Mouse (Mus musculus): ENCODE data around the gene Phlpp2.
A peak's percentile ranks its signal among the peaks of the same experiment; 100 is the strongest.
"Not testable (repeated sequence)": the region's sequence is repeated elsewhere in the genome, so short reads cannot be mapped to it uniquely, and the experiment has no call there.

The Phlpp2 gene

DNA sequence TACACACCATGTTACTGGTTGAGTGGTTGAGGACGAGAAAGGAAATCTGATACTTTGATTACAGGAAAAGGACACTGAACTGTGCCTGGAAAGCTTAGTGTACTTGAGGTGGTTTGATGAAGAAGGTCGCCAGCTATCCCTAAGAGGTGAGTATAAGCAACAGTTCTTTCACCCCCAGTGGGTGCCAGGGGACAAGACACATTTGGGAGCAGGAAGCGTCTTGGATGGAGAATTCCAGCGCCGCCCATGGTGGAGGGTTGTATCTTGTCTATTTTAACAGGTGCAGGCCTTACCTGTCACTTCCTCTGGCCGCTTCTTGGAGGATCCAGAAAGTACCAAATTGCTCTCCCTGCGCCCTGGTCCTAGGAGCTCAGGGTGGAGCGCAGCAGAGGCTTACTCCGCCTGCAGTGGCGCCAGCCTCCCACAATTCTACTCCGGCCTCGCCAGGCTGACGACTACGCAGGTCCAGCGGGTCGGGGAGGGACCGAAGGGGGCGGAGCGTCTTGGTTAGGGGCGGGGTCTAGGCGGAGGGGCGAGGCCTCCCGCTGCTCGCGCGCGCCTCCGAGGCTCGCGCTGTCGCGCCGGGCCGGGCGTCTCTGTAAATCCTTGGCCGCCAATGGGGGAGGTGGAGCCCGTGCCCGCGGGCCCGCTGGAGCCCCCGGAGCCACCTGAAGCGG lies at the start of gene Phlpp2:
Gene Phlpp2, plus strand, starts transcription at position 540 of the 677 bp plus-strand sequence.
- peak; percentile 98 for DNase-seq (ENCODE audit: low read depth)

DNA sequence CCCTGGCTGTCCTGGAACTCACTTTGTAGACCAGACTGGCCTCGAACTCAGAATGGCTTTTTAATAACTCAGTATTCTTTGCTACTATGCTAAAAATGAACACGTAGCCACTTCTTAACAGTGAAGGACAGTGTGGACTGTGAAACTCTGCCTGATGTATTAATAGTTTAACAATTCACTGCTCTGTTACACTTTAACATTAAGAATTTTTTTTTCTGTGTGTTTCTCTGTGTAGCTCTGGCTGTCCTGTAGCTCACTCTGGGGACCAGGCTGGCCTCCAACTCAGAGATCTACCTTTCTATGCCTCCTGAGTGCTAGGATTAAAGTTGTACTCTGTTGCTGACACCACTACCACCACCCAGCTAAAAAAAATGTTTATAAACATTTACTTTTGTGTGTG lies 44.8 kb upstream of the Phlpp2 start:
- DNase-seq (ENCODE audit: low read depth): no peak

DNA sequence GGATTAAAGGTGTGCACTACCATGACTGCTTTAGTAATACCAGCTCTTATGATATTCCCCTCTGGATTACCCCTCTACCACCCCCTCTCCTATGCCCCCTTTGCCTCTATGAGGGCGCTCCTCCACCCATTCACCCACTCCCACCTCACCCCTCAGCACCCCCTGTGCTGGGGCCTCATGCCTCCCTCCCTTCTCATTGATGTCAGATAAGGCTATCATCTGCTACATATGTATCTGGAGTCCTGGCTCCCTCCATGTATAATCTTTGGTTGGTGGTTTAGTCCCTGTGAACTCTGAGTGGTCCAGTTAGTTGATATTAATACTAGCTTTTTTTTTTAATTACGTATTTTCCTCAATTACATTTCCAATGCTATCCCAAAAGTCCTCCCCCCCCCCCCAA lies 28.5 kb upstream of the Phlpp2 start:
- DNase-seq (ENCODE audit: low read depth): no peak

GRCm38 (mm10) chr8:109842468-109842867 lies 25.9 kb upstream of the Phlpp2 start:
- DNase-seq (ENCODE audit: low read depth): no peak

DNA sequence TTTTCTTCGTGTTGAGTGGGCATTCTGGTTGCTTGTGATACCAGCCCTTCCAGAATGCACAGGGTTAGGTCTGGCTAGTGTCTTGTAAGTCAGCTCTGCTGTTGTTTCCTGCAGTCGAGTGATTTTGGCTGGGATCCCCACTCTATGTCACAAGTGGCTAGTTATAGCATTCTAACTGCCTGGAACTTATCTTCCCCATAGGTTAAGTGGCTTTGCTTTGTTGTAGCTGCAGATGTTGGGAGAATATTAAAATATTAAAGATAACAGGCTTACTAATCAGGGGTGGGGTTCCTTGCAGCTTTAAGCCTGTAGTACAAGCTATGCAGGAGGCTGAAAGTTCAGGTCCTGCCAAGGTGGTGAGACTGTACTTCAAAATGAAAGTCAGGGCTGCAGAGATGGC lies 20.5 kb upstream of the Phlpp2 start:
- DNase-seq (ENCODE audit: low read depth): peak; percentile 26

DNA sequence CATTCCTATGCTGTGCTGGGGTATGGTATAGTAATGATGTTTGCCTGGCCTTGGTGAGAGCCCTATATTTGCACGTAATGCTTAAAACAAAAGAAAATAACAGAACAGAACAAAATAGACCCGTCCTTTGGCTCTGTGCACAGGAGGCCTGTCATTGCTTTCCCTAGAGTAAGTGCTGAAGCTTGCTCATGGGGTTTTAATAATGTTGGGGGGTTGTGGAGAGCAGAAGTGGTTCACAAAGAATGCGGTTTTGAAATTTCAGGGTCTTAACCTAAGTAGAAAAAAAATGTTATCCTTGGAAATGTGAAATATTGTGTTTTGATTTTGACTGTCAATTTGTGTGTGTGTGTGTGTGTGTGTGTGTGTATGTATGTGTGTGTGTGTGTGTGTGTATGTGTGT lies 19.4 kb upstream of the Phlpp2 start:
- DNase-seq (ENCODE audit: low read depth): peak; percentile 64

- DNase-seq (ENCODE audit: low read depth): peak; percentile 84
Measured at GRCm38 (mm10) chr8:109853423-109853822, 14.9 kb upstream of the Phlpp2 start.

- DNase-seq (ENCODE audit: low read depth): no peak
Measured at GRCm38 (mm10) chr8:109854522-109854921, 13.8 kb upstream of the Phlpp2 start.

- no peak for DNase-seq (ENCODE audit: low read depth)
Measured at GRCm38 (mm10) chr8:109855451-109855850, 12.9 kb upstream of the Phlpp2 start.

DNA sequence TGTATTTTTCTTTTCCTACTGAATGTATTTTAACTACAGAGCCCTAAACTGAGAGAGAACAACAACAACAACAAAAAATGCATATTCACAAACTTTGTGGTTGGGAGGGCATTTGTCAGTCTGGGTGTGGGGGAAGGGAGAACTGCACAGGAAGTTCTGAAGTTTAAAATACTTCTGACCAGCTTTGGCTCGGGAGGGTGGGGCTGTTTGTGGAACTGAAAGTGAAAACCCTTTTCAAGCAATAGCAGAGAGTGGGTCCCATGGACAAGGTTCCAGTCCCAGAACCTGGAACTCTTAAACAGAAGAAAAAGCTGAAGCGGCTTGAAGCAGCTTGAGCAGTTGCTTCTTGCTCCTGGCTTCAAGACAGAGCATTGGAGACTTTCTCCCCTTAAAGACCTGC lies 4.9 kb upstream of the Phlpp2 start:
- peak; percentile 11 for DNase-seq (ENCODE audit: low read depth)

DNA sequence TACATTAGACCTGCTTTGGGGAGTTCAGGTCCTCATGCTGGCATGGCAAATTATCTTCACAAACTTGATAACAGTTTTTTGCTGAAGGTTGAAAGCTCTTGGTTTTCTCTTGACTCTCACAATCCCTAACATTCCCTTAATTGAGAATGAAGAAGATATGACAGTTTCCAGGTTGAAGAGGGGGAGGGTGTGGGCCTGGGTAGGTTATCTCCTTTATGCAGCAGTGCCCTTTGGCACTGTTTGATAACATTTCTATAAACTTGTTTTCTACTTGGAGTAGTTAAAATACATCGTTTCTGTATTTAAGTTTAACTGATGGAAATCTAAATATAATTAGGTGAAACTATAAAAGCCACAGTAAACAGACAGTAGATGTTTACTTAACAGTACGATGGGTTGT lies 3.5 kb upstream of the Phlpp2 start:
- no peak for DNase-seq (ENCODE audit: low read depth)

GRCm38 (mm10) chr8:109865536-109865935 lies 2.8 kb upstream of the Phlpp2 start:
- DNase-seq (ENCODE audit: low read depth): no peak

GRCm38 (mm10) chr8:109866690-109867089 lies 1.7 kb upstream of the Phlpp2 start:
- no peak for DNase-seq (ENCODE audit: low read depth)

DNA sequence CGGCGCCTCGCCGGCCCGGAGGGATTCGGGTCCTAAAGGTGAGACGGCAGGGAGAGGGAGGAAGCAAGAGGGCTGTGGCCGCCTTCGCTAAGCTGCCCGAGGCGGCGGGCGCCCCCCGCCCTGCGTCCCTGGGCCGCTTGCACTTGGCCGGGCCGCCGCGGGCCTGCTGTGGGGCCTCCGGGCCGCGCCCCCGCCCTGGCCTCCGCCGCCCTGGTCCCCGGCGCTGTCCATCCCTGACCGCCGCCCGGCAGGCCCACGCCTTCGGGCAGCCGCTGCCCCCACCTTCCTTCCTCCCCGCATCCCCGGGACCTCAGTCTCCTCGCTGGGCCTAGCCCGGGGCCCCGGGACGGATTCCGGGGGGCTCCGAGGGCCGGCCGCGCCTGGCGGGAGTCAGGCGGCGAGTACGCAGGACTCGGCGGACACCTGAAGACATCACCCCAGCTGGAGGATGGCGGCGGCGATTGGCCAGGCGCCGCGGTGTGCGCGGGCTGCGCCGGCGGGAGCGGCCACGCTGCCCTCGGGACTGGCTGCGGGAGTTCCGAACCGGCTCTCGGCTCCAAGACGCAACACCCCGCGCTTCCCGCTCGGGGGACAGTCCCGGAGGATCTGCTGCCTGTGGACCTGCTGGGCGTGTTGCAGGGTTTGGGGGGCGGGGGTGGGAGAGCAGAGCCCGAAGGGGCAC lies 479 bp downstream of the Phlpp2 start:
- peak; percentile 66 for DNase-seq (ENCODE audit: low read depth)

DNA sequence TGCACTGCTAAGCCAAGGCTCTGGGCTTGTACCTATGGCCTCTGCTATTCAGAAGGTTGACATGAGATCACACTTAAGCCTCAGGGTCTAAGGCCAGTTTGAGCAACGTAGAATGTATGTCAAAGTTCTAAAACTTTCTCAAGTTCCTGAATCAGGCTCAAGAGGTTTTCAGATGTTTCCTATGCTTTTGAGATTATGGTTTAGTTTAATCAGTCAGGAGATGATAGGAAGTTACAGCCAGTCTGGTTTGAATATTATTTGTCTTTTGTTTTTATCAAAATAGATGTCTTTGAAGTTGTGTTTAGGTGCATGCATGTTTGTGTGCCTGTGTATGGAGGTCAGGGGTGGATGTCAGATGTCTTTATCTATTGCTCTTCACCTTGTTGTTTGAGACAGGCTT lies 2.7 kb downstream of the Phlpp2 start:
- no peak for DNase-seq (ENCODE audit: low read depth)

GRCm38 (mm10) chr8:109873800-109874199 lies 5.5 kb downstream of the Phlpp2 start:
- DNase-seq (ENCODE audit: low read depth): not testable (repeated sequence)

GRCm38 (mm10) chr8:109880012-109880662 lies 11.8 kb downstream of the Phlpp2 start:
- no peak for DNase-seq (ENCODE audit: low read depth)

- no peak for DNase-seq (ENCODE audit: low read depth)
Measured at GRCm38 (mm10) chr8:109885294-109885693, 17.0 kb downstream of the Phlpp2 start.

- no peak for DNase-seq (ENCODE audit: low read depth)
Measured at GRCm38 (mm10) chr8:109889211-109889610, 20.9 kb downstream of the Phlpp2 start.

DNA sequence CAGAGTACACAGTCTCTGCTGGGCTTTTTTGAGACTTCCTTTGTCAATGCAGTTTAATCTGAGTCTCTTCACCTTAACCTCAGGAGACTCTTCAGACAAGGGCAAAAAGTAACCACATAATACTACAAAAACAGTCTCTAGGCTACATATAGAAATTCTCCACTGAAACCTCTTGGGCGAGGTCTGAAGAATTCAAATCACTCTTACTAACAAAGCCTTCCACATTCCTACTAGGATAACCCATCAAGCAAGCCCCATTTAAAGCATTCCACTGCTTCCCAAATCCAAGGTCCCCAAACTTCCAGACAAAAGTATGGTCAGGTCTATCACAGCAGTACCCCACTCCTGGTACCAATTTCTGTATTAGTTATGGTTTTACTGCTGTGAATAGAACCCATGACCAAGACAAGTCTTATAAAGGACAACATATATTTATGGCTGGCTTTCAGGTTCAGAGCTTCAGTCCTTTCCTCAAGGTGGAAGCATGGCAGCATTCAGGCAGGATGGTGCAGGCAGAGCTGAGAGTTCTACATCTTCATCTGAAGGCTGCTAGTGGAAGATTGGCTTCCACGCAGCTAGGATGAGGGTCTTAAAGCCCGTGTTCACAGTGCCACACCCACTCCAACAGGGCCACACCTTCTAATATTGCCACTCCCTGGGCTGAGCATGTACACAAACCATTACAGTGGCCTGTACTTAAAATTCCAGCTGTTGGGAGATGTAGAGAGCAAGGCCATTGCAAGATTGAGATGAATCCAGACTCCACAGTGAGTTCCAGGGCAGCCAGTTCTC lies 22.6 kb downstream of the Phlpp2 start:
- no peak for DNase-seq (ENCODE audit: low read depth)

GRCm38 (mm10) chr8:109894636-109895035 lies 26.3 kb downstream of the Phlpp2 start:
- no peak for DNase-seq (ENCODE audit: low read depth)

DNA sequence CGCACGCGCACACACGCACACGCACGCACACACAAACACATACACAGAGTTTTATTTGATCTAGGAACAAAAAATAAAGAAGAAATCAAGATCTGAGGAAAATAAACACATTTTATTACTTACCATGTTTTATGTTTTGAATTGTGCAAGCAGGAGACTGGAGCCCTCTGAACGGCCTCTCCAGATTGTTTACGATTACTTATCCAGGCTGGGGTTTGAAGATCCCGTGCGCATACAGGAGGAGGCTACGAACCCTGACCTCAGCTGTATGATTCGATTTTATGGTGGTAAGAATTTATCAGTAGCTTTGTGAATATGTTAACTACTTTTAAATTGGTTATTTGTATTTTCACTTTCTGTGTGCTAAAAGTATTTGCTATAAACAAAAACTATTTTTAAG lies 27.0 kb downstream of the Phlpp2 start:
- no peak for DNase-seq (ENCODE audit: low read depth)

All from NIH3T3 (cell line).